Mouse (Mus musculus) macrophage (primary cell): ENCODE measurements around the gene Sae1. TPM values are rescaled to one million over a fixed set of nuclear protein-coding genes. Genes with fewer than 3 reads are reported as not detected.
A peak's percentile ranks its signal among the peaks of the same experiment; 100 is the strongest.

ENCODE experiments used
- H3K27ac ChIP-seq: fragments of 350-480 bp; formaldehyde crosslinking; 2 replicates; pipeline ENCODE4 v1.9.0; 2021
- H3K36me3 ChIP-seq: fragments of 350-480 bp; formaldehyde crosslinking; 2 replicates; pipeline ENCODE4 v1.9.0; 2021; ENCODE audit errors: inconsistent target
- H3K4me3 ChIP-seq: fragments of 350-480 bp; formaldehyde crosslinking; 2 replicates; pipeline ENCODE4 v1.9.0; 2021; ENCODE audit errors: inconsistent target
- H3K79me2 ChIP-seq: fragments of 350-480 bp; formaldehyde crosslinking; 2 replicates; pipeline ENCODE4 v1.9.0; 2021; ENCODE audit errors: inconsistent target
- WGBS: methylation state at CpG from one replicate; pipeline ENCODE4 v1.1.7; 2026; ENCODE audit warnings: inconsistent platforms; ENCODE audit not compliant: missing documents; 5-methylcytosine and 5-hydroxymethylcytosine counted together
- polyA plus RNA-seq: library from polyadenylated mRNA; stranded (reverse); fragments of 250-400 nt; gene quantifications from 3 replicates; pipeline ENCODE4 v1.2.4, GENCODE M21; 2018; ENCODE audit warnings: inconsistent platforms
- total RNA-seq, 78 experiments: library from RNA; depleted of rRNA; stranded (reverse); fragments of 250-400 nt; gene quantifications; 1 replicate in 9 of 78; 2 replicates in 24 of 78; 3 replicates in 43 of 78; 4 replicates in 2 of 78; pipeline ENCODE4 v1.2.4; 2018; ENCODE audit warnings: inconsistent platforms in 56 of 78

Sae1 gene
- 10 to 100 TPM in 24 of 26 experiments, 1 to 10 TPM in 2; 7.7 to 58.2 (median 29.0) TPM for total RNA-seq (2018; cell fraction: chromatin; rRNA removed)
- 10 to 100 TPM; 42.3 to 78.0 (median 54.8) TPM for total RNA-seq (2018; cell fraction: cytosol; rRNA removed)
- total RNA-seq (2018; cell fraction: nucleus; rRNA removed), result 10 to 100 TPM; 18.5 to 56.7 (median 31.3) TPM
- 50.0 to 88.6 TPM (median 68.1 TPM) in 3 replicates for polyA plus RNA-seq

DNA sequence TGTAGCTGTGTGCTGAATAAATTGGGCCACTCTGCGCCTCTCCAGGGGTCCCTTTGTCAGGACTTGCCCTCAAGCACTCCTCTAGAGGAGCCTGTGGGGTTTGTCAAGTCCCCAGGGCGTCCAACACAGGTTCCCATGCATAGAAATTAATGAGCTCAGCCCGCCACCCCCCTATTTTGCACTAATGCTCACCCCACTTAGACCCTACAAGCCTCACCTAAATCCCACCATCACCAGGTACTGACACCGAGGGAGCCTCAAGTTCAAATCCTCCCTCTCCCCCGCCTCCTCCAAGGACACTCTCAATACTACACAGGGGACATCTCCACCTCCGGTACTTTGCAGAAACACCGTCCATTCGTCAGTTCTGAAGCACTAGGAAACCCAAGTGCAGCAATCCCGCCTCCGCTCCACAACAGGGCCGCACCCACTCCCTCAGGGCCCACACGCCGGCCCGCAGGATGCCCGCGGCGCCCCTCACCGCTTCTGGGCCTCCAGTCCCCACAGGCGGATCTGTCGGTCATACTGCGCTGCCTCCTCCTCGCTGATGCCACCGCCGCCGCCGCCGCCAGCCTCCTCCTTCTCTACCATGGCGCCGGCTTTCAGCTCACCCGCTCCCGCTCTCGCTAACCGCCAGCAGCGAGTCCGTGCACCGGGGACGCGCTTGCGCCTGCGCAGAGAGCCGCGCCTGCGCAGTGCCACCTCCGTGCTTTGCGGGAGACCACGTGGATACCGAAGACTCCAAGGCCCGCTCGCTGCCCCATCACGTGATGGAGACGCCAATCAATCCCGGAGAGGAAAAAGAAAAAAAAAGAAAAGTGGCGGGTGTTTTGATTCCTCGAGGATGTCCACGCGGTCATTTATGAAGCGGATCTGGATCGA is at the start of gene Sae1:
Gene Sae1, minus strand, starts transcription at position 647 of the 882 bp plus-strand sequence.
- Histone ChIP-seq H3K27ac (peak within 1 kb of the TSS; percentile 65), H3K79me2 (peaks cover 51% of the 10 kb centered on the region), H3K36me3 (no peaks in the 10 kb centered on the region), H3K4me3 (peak within 1 kb of the TSS; percentile 88)
- under 1% methylated on average over 43 of the region's 58 CpGs for WGBS

DNA sequence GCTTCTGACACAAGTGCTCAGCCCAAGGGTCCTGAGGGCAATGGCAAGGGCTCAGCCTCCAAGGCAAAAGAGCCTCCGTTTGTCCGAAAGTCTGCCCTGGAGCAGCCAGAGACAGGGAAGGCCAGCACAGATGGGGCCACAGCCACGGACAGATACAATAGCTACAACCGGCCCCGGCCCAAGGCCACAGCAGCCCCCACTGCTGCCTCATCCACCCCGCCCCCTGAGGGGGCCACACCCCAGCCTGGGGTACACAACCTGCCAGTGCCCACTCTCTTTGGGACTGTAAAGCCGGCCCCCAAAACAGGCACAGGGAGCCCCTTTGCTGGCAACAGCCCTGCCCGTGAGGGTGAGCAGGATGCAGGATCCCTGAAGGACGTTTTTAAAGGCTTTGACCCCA is 47.5 kb upstream of the Sae1 start:
- no peak overlapping the region for H3K4me3 ChIP-seq
- H3K79me2 ChIP-seq, result no peaks in the 10 kb centered on the region
- WGBS, result 91% methylated on average over 9 of the region's 9 CpGs
- no peak overlapping the region for H3K27ac ChIP-seq
- peaks cover 57% of the 10 kb centered on the region for H3K36me3 ChIP-seq

DNA sequence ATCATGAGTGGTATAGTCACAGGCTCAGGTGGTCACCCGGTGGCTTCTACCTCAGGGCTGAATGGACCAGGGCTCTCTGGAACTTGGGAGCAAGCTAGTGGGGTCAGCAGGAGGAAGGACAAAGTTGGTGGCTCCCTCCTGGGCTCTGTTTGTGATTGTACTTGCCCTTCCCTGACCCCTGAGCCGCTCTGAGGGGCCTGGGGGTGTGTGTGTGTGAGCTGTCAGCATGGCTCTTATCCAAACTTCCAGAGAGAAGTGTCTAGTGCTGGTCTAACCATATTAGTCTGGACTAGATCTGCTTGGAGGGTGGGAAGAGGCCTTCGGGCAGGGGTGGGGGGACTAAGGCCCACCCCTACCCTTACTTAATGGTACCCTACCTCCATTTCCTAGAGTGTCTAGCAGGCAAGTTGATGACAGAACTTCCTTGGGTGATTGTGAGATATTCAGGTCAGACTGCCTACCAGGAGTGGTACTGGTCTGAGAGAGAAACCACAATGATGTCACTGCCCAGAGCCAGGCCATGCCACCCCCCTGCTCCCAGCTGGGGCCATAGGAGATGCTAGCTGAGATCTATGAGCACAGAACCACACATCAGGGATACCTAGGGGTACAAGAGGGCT is 45.9 kb upstream of the Sae1 start:
- no peaks in the 10 kb centered on the region for H3K79me2 ChIP-seq
- 87% methylated on average over 3 of the region's 3 CpGs for WGBS
- H3K27ac ChIP-seq, result no peak overlapping the region
- H3K4me3 ChIP-seq, result no peak overlapping the region
- peaks cover 73% of the 10 kb centered on the region for H3K36me3 ChIP-seq

DNA sequence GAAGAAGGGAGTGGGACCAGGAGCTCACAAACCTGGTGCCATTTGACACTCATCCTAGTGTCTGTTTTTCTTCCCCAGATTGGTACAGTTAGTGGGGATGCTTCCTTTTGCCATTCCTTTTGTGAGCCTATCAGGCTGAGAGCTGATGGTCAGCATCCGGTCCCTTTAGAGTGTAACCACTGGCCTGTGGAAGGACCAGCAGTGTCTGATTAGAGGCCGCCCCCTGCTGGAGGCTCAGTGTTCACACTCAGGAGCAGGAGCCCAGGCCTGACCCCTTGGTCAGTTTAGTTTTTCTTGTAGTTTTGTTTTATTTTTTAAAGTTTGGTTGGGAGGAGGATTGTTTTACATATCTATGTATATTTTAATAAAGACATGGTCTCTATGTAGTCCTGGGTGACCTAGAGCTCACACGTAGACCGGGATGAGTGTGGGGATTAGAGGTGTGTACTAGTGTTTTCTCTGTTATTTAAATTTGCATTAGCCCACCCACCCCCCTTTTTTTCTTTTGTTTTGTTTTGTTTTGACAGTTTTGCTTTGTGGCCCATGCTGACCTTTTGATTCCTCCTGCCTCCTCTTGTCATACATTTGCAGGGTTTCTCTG is 38.6 kb upstream of the Sae1 start:
- Histone ChIP-seq H3K36me3 (peaks cover 91% of the 10 kb centered on the region), H3K4me3 (no peak overlapping the region), H3K79me2 (no peaks in the 10 kb centered on the region), H3K27ac (no peak overlapping the region)
- WGBS, result 66% methylated on average over 4 of the region's 4 CpGs

DNA sequence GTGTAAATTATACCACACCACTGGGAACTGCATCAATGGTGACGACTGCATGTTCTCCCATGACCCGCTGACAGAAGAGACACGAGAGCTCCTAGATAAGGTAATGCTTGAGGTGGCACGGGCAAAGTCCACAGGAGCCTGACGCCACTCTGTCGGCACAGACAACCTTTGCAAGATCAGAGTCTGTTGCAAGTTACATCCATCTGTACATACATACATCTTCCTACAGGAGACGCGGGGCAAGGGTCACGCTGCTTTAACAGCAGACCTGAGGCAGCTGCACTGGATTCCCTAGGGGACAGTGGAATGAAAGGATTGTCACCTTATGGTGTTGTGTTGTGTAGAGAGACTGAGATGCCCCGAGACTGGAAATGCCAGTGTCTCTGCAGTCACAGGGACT is 38.1 kb upstream of the Sae1 start:
- H3K4me3 ChIP-seq, result no peak overlapping the region
- H3K27ac ChIP-seq, result no peak overlapping the region
- peaks cover 91% of the 10 kb centered on the region for H3K36me3 ChIP-seq
- WGBS, result 94% methylated on average over 10 of the region's 10 CpGs
- H3K79me2 ChIP-seq, result no peaks in the 10 kb centered on the region

DNA sequence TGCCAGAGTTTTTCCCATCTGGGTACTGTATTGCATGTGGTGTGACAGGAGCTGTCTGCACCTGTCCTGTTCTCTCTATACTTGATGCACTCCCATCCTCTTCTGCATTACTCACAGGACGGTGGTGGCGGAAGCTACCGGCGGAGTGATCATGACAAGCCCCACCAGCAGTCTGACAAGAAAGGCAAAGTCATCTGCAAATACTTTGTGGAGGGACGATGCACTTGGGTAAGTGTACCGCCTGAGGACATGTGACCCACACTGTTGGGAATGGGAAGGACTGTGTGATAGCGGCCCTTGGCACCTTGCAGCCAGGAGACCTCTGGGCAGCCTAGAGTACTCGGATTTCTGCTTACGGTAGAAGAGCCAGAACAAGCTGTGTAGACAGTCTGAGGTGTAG is 36.1 kb upstream of the Sae1 start:
- peaks cover 91% of the 10 kb centered on the region for H3K36me3 ChIP-seq
- H3K79me2 ChIP-seq, result no peaks in the 10 kb centered on the region
- 90% methylated on average over 9 of the region's 9 CpGs for WGBS
- no peak overlapping the region for H3K4me3 ChIP-seq
- no peak overlapping the region for H3K27ac ChIP-seq

DNA sequence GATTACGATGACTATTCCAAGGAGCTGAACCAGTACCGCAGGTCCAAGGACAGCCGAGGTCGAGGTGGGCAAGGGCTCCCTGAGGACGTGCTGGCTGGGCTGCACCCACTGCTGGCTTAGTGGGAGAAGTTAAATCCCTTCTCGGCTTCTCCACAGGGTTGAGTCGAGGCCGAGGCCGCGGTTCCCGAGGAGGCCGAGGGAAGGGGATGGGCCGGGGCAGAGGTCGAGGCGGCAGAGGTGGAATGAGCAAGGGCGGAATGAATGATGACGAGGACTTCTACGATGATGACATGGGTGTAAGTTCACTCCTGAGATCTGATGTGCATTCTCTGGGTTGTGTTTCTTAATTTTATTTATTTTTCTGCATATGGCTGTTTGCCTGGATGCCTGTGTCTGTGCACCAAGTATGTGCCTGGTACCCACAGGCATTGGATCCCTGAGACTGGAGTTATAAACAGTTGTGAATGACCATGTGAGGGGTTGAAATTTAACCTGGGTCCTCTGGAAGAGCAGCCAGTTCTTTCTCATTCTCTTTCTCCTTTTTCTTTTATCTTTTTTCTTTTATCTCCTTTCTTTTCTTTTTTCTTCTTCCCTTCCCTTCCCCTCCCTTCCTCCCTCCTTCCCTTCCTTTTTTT is 34.7 kb upstream of the Sae1 start:
- whole genome bisulfite sequencing, result 94% methylated on average over 18 of the region's 18 CpGs
- Histone ChIP-seq H3K4me3 (no peak overlapping the region), H3K36me3 (peaks cover 88% of the 10 kb centered on the region), H3K27ac (no peak overlapping the region), H3K79me2 (no peaks in the 10 kb centered on the region)

DNA sequence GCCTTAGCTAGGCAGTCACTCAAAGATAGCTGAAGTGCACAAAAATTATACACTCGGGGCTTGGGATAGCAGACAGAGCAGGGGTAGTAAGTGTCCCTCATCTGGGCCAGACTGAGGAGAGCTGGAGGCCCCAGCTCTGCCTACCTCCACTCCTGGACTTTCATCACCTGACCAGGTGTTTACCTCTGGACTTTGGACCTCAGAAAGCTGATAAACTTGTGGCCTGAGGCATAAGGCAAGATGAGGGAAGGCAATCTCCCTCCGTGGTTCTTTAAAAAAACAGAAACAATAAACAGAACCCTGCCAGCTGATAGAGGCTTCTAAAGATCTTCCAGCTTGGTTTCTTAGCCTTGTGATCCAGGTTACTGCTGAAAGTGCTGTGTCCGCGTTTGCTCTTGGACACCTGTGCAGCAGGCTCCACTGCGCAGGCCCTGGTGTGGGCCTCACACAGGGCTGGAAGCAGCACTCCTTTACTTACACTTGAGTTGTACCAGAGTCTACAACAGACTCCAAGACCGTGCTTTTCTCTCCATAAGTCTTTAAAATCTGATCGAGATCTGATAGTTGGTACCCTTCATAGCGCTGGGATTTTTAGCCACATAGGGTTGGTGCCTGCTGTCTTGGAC is 33.0 kb upstream of the Sae1 start:
- H3K79me2 ChIP-seq, result peaks cover 1% of the 10 kb centered on the region; the same call in 1 of the 2 replicates
- no peak overlapping the region for H3K4me3 ChIP-seq
- peaks cover 90% of the 10 kb centered on the region for H3K36me3 ChIP-seq
- H3K27ac ChIP-seq, result no peak overlapping the region
- 98% methylated on average over 8 of the region's 8 CpGs for WGBS

DNA sequence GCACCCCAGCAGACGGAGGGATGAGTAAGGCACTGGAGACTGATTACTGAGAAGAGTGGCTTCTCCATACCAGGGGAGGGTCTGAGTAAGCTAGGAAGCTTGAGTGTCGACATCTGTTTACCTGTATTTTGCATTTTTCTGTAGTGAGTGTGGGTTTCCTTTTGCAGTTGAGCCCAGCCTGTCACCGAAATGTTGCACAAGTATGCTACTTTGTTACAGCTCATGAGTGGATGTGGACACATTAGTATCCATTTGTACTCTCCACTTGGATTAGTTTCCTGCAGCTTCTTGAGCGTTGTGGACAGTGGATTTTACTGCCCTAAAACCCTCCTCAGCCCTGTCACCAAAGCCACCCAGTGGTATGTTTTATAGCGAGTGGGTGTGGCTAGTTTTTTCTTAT is 31.1 kb upstream of the Sae1 start:
- Histone ChIP-seq H3K36me3 (peaks cover 71% of the 10 kb centered on the region), H3K27ac (no peak overlapping the region), H3K4me3 (no peak overlapping the region), H3K79me2 (peaks cover 20% of the 10 kb centered on the region; the same call in 1 of the 2 replicates)
- 86% methylated on average over 4 of the region's 5 CpGs for WGBS

DNA sequence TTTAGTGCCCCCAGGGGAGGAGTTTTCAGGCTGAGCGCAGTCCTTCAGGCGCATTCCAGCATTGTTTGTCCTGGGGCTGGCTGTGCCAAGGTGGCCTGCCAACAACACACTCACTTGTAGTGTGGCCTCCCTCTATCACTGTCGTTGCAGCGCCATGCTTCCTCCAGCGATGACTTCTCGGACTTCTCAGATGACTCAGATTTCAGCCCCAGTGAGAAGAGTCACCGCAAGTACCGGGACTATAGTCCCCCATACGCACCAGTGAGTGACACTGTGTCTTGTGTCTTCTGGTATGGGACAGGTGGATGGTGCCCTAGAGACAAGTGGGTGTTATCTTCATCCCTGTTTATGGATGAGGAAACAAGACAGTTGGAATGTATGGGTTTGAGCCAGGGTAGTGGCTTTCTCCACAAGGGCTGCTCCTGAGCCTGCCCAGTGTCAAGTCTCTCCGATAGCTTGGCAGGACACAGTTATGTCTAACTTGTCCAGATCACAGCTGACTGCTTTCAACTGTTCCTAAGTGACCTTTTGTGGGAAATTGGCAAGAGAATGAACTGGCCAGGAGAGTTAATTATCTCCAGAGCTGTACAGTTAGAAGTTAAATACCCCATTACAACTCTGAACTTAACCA is 29.6 kb upstream of the Sae1 start:
- WGBS, result 89% methylated on average over 10 of the region's 10 CpGs
- H3K4me3 ChIP-seq, result no peak overlapping the region
- H3K36me3 ChIP-seq, result peaks cover 58% of the 10 kb centered on the region
- H3K27ac ChIP-seq, result no peak overlapping the region
- peaks cover 35% of the 10 kb centered on the region; the same call in 1 of the 2 replicates for H3K79me2 ChIP-seq

DNA sequence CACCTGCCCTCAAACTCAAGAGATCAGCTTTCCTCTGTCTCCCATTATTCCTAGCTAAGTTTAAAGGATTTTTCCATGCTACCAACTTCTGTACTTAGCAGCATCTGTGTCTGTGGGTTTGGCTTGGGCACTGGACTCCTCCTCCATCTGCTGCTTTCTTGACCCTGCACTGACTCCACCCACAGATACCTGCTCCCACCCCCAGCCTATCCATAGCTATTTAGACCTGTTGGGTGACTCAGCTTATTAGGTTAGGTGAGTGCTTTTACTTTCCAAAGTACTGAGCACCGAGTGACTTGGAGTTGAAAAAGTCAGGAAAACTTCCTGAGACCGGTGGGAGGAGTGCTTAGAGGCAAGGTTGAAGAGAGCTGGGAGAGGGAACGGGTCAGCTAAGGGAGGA is 27.8 kb upstream of the Sae1 start:
- H3K27ac ChIP-seq, result no peak overlapping the region
- H3K36me3 ChIP-seq, result peaks cover 41% of the 10 kb centered on the region
- 86% methylated on average over 3 of the region's 3 CpGs for WGBS
- H3K79me2 ChIP-seq, result peaks cover 53% of the 10 kb centered on the region
- H3K4me3 ChIP-seq, result no peak overlapping the region

DNA sequence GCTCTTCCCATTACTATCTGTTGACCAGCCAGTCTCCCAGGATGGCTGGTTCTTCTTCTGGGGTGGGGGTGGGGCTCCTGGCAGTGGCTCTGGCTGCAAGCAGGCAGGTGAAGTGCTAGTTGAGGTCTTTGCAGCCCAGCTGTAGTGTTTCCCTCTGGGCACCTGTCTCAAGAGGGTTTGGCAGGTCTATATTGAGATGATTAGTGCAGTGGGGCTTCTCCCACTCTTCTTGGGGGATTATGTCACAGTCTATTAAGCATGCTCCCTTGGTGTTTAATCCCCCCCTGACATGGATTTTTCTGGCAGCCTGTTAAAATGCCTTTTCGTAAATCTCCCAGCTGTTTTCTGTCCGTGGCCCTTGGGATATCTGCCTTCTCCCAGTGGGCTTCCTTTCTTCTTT is 25.3 kb upstream of the Sae1 start:
- WGBS, result 100% methylated on average over 2 of the region's 2 CpGs
- Histone ChIP-seq H3K4me3 (no peak overlapping the region), H3K36me3 (peaks cover 19% of the 10 kb centered on the region; the same call in 1 of the 2 replicates), H3K27ac (no peak overlapping the region), H3K79me2 (peaks cover 78% of the 10 kb centered on the region)

DNA sequence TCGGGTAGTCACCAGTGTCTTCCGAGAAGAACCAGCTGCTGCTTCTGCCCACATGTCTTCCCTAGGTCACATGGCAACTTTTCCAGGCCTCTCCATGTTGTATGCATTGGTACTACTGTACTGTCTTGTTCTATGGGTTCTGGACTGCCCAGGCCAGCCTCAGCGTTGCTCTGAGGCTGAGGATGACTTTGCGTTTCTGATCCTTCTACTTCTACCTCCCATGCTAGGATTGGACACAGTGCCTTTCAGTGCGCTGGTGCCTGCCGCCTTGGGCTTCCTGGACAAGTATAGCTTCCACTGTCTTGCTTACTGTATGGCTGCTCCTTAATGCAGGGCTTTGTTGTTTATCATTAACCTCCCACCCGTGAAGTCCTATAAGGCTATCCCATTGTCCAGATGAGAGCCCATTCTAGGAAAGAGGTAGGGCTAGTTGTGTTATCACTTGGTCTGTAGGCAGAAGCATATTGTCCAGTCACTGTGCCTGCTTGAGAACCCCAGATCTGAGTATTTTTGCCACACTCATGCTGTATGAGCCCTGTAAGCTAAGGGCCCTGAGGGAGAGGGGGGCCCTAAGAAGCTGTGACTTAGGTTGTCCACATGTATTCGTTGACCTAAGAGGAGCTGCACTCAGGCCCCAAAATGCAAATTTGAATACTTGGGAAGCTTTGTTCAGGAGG is 24.8 kb upstream of the Sae1 start:
- WGBS, result 74% methylated on average over 8 of the region's 8 CpGs
- Histone ChIP-seq H3K36me3 (peaks cover 13% of the 10 kb centered on the region; the same call in 1 of the 2 replicates), H3K79me2 (peaks cover 84% of the 10 kb centered on the region), H3K4me3 (no peak overlapping the region), H3K27ac (no peak overlapping the region)
